Mouse (Mus musculus): ENCODE data around the gene Prkcg.

GRCm38 (mm10) chr7:3348326-3348725, 59.3 kb downstream of the Prkcg start:
- TF ChIP-seq CTCF (IDR thresholded peaks at IDR 0.05; ENCODE audit: low read depth, low read length), result no peak
- no peak for TF ChIP-seq EP300 (IDR thresholded peaks at IDR 0.05; ENCODE audit: insufficient read depth, low read depth, low read length)
- no peak for TF ChIP-seq POLR2A (IDR thresholded peaks at IDR 0.05; ENCODE audit: insufficient read depth, low read length)

Measured in ES-Bruce4 (cell line).